Mouse (Mus musculus) kidney, postnatal 36 days (tissue): ENCODE results near the gene Dctn5.
A peak's percentile ranks its signal among the peaks of the same experiment; 100 is the strongest.

Experiments used
- DNase-seq, 2 experiments: peaks; one replicate each; pipeline ENCODE4 v3.0.0; 2021 to 2022; ENCODE audit warnings: mixed read lengths in 2 of 2

Gene Dctn5

DNA sequence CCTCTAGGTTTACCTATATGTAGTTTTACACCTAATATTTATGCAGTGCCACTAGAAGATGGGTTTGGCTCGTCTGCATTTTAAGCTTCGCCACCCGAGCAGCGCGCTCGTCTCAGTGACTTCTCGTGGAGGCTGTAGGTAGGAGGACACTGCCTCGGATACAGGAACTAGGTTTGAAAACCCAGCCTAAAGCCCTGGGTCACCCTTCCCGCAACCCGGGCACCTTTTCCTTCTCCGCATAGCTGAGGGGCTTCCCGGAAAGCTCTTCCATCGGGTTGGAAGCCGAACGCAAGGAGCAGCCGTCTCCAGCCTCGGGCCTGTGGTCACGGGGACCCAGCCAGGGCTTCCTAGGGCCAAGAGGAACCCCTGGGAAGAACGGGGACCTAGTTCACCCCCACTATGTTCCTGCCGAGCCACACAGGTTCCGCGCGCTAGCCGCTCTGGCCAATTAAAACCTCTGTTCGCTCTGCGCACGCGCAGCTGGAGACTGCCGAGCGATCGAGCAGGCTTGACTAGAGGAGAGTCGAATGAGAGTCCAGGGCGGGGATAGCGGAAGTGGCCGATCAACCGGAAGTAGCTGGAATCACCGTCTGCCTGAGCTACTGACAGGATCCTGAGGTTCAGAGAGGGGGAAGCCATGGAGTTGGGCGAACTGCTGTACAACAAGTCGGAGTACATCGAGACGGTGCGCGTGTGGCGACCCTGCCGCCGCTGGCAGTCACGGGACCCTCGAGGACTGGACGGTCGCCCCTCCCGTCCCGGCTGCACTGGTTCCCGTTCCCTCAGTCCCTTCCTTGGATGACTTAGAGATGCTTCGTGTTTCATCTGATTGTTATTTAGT is at the start of gene Dctn5, which contains the start of gene Palb2:
Gene Dctn5, plus strand, starts transcription at position 545 of the 841 bp plus-strand sequence.
Gene Palb2, minus strand, starts transcription at position 489 of the 841 bp plus-strand sequence.
- peak; percentile 97 to 98 for DNase-seq

DNA sequence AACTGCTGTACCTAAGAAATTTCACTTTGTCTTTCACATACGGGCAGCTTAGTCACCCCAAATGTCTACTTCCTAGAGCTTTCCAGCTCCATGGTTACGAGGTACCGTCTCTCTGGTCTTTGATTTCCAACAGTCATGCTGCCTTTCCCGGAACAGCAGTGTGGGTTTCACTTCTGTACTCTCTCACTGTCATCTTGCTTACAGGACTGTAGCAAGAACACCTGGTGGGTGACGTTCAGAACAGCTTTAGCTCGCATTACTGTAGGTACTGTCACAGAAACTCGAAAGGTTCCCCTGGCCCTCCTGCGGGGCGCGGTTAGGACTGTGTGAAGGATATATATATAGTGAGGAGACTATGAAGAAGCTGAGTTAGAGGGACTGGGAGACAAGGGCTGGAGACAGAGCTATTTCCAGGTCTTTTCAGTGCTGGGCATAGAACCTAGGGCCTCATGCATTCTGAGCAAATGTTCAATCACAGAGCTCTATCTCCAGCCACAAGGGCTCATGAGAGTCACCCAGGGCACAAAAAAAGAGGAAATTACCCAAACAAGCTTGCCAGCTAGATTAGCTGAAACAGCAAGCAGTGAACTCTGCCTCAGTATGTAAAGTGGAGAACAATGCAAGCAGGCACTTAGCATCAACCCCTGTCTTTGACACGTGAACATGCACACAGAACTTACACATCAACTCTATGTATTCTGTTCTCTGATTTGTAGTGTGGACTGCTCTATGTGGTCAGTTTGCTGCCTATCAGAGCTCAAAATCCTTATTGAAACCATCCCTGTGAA is 45.5 kb upstream of the Dctn5 start:
- no peak for DNase-seq

DNA sequence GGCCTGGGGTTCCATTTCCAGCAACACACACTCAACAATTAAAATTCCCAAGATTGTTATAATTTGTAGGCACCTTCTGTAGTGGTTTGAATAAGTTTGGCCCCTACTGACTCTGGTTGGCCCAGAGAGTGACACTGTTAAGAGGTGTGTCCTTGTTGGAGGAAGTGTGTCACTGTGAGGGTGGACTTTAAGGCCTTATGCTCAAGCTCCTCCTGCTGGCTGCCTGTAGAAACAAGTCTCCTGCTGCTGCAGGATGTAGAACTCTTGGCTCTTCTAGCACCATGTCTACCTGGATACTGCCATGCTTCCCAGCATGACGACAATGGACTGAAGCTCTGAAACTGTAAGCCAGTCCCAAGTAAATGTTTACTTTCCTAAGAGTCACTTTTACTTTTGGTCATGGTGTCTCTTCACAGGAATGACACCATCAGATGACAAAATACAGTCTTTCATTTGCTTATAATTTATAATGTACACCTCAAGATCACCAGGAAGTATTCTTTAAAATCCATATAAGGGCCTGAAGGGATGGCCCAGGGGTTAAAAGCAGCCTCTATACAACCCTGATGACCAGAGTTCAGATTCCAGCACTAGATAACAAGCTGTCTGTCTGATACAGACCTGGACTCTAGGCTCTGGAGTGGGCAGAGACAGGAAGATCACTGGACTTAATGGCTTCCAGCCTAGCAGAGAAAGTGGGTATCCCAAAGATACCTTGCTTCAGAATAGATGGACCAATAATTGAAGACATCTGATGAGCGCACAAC is 38.1 kb upstream of the Dctn5 start:
- DNase-seq = peak in 1 of 2 experiments; percentile 21

DNA sequence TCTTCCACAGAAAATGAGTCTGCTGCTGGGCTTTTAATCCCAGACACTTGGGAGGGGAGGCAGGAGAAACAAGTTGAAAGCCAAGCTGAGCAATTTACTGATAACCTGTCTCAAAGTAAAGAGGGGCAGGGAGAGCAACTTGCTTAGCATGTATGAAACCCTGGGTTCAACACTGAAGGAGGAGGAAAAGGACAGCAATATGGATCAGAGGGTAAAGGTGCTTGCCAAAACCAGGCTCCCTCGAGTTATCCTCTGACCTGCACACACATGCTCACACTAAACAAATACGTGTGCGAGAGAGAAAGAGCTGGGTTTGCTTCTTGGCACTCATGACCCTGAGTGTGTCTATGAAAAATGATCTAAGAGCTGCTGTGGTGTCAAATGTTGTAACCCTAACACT is 34.8 kb upstream of the Dctn5 start:
- no peak for DNase-seq

- peak; percentile 62 to 63 for DNase-seq
Observed at GRCm38 (mm10) chr7:122099222-122099621, 33.6 kb upstream of the Dctn5 start.

DNA sequence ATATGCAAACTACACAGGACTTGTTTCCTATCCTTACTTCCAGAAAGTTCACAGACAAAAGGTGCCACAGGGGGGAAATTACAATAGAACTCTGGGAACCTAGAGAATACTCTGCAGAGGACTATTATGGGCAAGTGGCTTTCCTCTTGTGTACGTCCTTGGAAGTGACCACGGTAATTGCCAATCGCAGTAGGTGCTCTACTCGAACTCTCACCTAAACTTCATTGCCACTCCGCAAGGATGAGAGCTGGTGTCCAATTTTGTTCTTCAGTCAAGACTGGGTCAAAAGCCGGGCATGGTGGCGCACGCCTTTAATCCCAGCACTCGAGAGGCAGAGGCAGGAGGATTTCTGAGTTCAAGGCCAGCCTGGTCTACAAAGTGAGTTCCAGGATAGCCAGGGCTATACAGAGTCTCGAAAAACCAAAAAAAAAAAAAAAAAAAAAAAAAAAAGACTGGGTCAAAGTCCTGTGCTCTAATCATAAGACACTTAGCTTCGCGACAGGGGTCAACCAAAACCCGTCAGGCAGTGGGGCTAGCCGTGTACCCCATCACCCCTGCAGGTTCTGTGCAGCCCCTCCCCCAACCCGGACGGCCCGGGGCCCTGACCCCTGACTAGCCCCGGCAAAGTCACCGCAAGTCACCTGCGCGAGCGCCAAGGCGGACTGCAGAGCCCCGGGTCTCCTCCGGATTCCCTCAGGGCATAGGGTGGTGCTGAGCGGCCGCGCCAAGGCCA is 31.7 kb upstream of the Dctn5 start:
- DNase-seq = peak in 1 of 2 experiments; percentile 79

DNA sequence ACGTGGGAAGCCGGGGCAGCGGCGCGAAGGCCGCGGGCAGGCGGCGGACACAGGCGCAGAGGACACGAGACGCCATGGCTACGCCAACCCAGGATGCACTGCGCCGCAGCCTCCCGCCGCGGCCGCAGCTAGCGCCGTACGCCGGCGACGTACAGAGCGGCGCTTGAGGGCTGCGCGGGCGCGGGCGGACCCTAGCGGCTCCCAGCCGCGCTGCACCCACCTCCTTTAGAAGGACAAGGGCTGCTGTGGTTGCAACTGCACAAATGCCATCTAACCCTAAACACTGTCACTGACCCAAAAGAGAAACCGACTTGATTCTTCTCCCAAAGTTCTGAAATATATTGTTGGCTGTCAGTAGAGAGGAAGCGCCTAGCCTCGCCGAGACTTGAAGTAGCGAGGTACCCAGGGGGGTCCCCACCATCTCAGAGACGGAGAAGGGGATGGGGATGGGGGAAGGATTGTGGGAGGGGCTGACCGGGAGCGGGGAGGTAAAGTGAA is 31.0 kb upstream of the Dctn5 start, which contains the start of gene Ndufab1:
Gene Ndufab1, minus strand, starts transcription at position 140 of the 498 bp plus-strand sequence.
- peak; percentile 87 to 94 for DNase-seq

GRCm38 (mm10) chr7:122108206-122108605 is 24.6 kb upstream of the Dctn5 start:
- DNase-seq = peak; percentile 27 to 43

DNA sequence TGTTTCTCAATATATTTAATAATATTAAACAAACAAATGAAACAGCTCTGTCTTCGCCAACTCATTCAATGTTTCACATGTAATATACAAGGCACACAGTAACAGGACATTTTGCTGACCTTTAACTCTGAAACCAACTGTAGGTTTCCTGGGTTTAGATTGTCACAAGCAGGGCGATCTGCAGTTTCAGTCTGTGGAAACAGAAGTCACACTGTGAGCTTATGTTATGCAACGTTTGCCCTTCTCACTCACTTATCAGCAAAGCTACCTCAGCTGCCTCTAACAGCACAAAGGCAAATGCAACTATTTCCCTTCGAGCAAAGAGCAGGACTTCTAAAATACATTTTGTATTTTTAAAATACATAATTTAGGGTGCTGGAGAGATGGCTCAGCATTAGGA is 9.3 kb upstream of the Dctn5 start:
- DNase-seq = no peak

DNA sequence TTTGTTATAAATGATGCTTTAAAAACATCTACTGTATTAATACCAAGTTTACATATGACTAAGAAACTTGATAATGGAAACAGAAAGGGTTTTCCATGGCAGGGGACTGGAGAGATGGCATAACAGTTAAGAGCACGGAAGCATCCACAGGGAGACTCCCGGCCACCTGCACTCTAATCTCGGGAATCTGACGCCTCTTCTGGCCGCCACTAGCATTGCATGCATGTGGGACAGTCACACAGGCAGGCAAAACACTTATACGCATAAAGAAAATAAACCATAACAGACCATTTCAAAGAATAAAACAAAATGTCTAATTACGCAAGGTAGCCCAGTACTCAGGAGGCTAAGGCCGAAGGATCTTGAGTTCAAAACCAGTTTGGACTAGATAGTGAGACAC is 7.2 kb upstream of the Dctn5 start:
- peak in 1 of 2 experiments; percentile 24 for DNase-seq

- DNase-seq = peak in 1 of 2 experiments; percentile 73
Observed at GRCm38 (mm10) chr7:122126946-122127345, 5.9 kb upstream of the Dctn5 start.

DNA sequence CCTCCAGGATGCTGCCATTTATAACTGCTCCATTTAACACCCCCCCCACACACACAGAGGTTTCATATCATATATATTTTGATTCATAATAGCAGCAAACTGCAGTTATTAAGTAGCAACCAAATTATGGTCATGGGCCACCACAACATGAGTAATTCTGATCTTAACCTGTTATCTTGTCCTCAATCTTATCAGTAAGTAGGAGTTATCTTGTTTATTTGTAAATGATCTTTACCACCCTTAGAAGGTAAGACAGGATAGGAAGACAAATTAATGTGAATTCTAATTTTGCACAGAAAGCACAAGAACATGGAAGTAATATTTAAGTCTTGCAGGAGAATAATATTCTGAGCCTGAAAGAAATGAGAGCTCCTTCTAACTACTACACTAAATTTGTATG is 1.0 kb upstream of the Dctn5 start:
- DNase-seq = no peak

DNA sequence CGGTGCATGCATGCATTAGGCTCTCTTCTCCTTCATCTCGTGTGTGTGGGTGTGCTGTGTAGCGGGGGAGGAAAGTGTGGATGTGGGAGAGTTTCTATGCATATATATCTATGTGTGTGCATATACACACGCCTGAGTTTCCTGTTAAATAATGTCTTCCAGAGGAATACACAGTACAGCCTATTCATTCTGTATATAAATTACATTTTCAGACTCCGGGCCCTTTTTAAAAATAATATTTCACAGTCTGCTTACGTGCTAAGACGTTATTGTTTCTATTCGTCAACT is 441 bp downstream of the Dctn5 start:
- DNase-seq = no peak

DNA sequence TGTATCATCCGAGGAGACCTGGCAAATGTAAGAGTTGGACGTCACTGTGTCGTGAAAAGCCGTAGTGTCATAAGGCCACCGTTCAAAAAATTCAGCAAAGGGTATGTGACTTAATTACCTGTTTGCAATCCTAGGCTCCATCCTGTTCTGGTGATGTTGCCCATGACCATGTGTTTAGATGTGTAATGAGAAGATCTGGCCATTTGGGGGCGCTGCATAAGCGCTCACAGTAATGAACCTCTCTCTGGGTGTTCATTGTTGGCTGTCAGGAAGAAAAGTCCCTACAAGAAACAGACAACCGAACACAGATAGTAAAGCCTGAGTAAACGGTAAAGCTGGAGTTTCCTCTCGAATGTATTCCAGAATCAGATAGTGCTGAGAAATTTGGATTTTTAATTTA is 2.2 kb downstream of the Dctn5 start:
- DNase-seq = peak; percentile 21 to 63

GRCm38 (mm10) chr7:122137071-122137470 is 4.2 kb downstream of the Dctn5 start:
- DNase-seq = peak in 1 of 2 experiments; percentile 56

GRCm38 (mm10) chr7:122138190-122138589 is 5.3 kb downstream of the Dctn5 start:
- DNase-seq = no peak

GRCm38 (mm10) chr7:122140991-122141390 is 8.2 kb downstream of the Dctn5 start:
- DNase-seq = peak; percentile 11 to 55

GRCm38 (mm10) chr7:122152473-122152872 is 19.6 kb downstream of the Dctn5 start:
- no peak for DNase-seq

DNA sequence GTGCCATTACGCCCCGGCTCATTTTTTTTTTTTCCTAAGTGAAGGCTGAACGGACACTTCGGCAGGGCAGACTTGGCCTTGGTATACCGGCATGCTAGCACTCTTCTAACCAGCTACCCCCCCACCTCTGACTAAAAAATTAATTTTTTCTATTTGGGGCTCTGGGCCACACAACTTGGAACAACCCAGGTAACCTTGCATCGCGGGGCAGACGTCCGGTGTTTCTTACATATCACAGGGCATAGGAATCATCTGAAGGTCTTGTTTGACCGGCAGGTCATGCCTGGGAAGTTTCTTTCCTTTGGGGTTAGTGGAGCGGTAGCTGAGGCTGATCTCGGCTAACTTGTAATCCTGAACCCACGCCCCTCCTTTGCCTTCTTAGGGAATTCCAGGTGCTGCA is 25.6 kb downstream of the Dctn5 start:
- DNase-seq = no peak

GRCm38 (mm10) chr7:122158915-122159902 is 26.4 kb downstream of the Dctn5 start, which contains the start of gene Plk1:
Plk1 (plus strand) TSS chr7:122159439.
- DNase-seq = peak; percentile 79 to 90

- DNase-seq = no peak
Observed at GRCm38 (mm10) chr7:122160037-122160436, 27.2 kb downstream of the Dctn5 start.
